ENCODE assay signal across 25 mouse cellular contexts in the genomic region with DNA sequence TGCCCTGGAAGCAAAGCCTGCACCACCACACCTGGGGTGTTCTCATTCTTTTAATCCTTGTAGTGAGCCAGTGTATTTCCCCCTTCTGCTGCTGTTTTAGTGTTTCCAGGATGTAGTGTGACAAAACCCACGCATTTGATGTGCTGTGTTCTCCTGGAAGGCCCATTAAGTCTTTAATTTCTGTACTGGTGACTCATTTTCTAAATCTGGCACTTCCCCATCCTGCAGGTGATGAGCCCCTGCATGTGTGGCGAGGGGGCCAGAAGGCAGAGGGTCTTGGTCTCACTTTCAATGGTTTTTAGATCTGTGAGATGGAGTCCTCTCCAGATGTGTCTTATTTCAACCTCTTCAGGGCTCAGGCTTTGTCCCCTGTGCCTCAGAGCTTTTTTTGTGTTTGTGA. TPM values are rescaled to one million over a fixed set of nuclear protein-coding genes. Genes with fewer than 3 reads are reported as not detected.
DNase-seq lines count a peak whose midpoint lies in the region; ATAC-seq lines count a peak whose summit lies in the region.
"Had no signal": no experiment of that assay in that cellular context is flagged by ENCODE, and none has a peak within 500 bp of the region (broad histone marks: within the 10 kb centered on the region; RNA-seq: fewer than 3 reads in every experiment).

No protein-coding gene starts in this region.

- H3K27ac ChIP-seq in embryonic facial prominence, embryonic 15.5 days (replicated peaks): peak overlapping the region; percentile 11; the same call in 1 of the 2 replicates
- no peak overlapping the region for H3K27ac ChIP-seq in embryonic facial prominence, embryonic 10.5 days (replicated peaks)
- peak overlapping the region; percentile 54; the same call in 1 of the 2 replicates for H3K27ac ChIP-seq in brown adipose tissue, adult 24 weeks (replicated peaks; ENCODE audit: low read depth, low read length)
- H3K27ac ChIP-seq in liver, embryonic 12.5 days: no peak overlapping the region
- H3K27ac ChIP-seq: gastrocnemius, adult 2 months; hindbrain, embryonic 12.5 days; hindbrain, postnatal 0 days had no signal

- WGBS in embryonic facial prominence, embryonic 15.5 days: 76% methylated on average over 2 of the region's 2 CpGs
- 91% methylated on average over 2 of the region's 2 CpGs for WGBS in embryonic facial prominence, embryonic 10.5 days
- 75% methylated on average over 2 of the region's 2 CpGs for WGBS in liver, embryonic 12.5 days (ENCODE audit: insufficient replicate concordance)

- peaks cover 89% of the 10 kb centered on the region for H3K36me3 ChIP-seq in embryonic facial prominence, embryonic 15.5 days
- peaks cover 96% of the 10 kb centered on the region for H3K36me3 ChIP-seq in embryonic facial prominence, embryonic 10.5 days (replicated peaks)
- peaks cover 95% of the 10 kb centered on the region for H3K36me3 ChIP-seq in liver, embryonic 12.5 days

- no peaks in the 10 kb centered on the region for H3K9me3 ChIP-seq in embryonic facial prominence, embryonic 15.5 days (replicated peaks)
- no peaks in the 10 kb centered on the region for H3K9me3 ChIP-seq in embryonic facial prominence, embryonic 10.5 days
- H3K9me3 ChIP-seq in liver, embryonic 12.5 days (replicated peaks): no peaks in the 10 kb centered on the region
- H3K9me3 ChIP-seq: hindbrain, embryonic 12.5 days had no signal

- H3K4me1 ChIP-seq in embryonic facial prominence, embryonic 15.5 days: no peaks in the 10 kb centered on the region
- no peaks in the 10 kb centered on the region for H3K4me1 ChIP-seq in embryonic facial prominence, embryonic 10.5 days
- H3K4me1 ChIP-seq in brown adipose tissue, adult 24 weeks (ENCODE audit: control insufficient read depth, insufficient read depth, insufficient read length, low read length): no peaks in the 10 kb centered on the region
- no peaks in the 10 kb centered on the region for H3K4me1 ChIP-seq in liver, embryonic 12.5 days
- H3K4me1 ChIP-seq: hindbrain, embryonic 12.5 days had no signal

- ATAC-seq in embryonic facial prominence, embryonic 15.5 days (ENCODE audit: insufficient number of reproducible peaks, low FRiP score, low TSS enrichment, low read depth): no peak
- ATAC-seq in liver, embryonic 12.5 days: no peak
- ATAC-seq: activated CD4-positive, CD25-positive, alpha-beta regulatory T cell, adult 4 months; forebrain, embryonic 14.5 days; forebrain, postnatal 0 days; hindbrain, postnatal 0 days; inflammation-experienced regulatory T-cells, adult 6 months; intestine, postnatal 0 days had no signal

- H3K27me3 ChIP-seq in embryonic facial prominence, embryonic 15.5 days: no peaks in the 10 kb centered on the region
- H3K27me3 ChIP-seq in embryonic facial prominence, embryonic 10.5 days (replicated peaks; ENCODE audit: low read depth, poor library complexity, severe bottlenecking): no peaks in the 10 kb centered on the region
- H3K27me3 ChIP-seq in liver, embryonic 12.5 days (replicated peaks): no peaks in the 10 kb centered on the region
- H3K27me3 ChIP-seq: hindbrain, embryonic 12.5 days had no signal

- H3K4me3 ChIP-seq in embryonic facial prominence, embryonic 15.5 days (replicated peaks): no peak overlapping the region
- H3K4me3 ChIP-seq in embryonic facial prominence, embryonic 10.5 days: no peak overlapping the region
- H3K4me3 ChIP-seq in brown adipose tissue, adult 24 weeks (ENCODE audit: insufficient read depth, low read depth, low read length): no peak overlapping the region
- H3K4me3 ChIP-seq in liver, embryonic 12.5 days: no peak overlapping the region
- H3K4me3 ChIP-seq: gastrocnemius, adult 2 months; hindbrain, embryonic 12.5 days had no signal

- no peak for DNase-seq in embryonic facial prominence, embryonic 10.5 days (ENCODE audit: low spot score)
- DNase-seq in A20 (ENCODE audit: low read depth, low spot score): peak; percentile 54
- no peak for DNase-seq in right cerebral cortex, postnatal 36 days (ENCODE audit: low spot score in 2 of 2)
- DNase-seq: adrenal gland, adult 8-10 months; adrenal gland, postnatal 25 days; B cell, adult 2 months; cerebellum, adult 11 months; cerebellum, adult 2 months; cerebellum, postnatal 10 days; cerebellum, postnatal 36 days; embryo, embryonic 11 days; forebrain, postnatal 0 days; gastrocnemius, adult 2 months; gastrocnemius, postnatal 14 days; heart, adult 11 months had no signal

- no peak overlapping the region for H3K4me2 ChIP-seq in embryonic facial prominence, embryonic 15.5 days (replicated peaks)
- H3K4me2 ChIP-seq in liver, embryonic 12.5 days: no peak overlapping the region
- H3K4me2 ChIP-seq: heart, embryonic 11.5 days; hindbrain, embryonic 12.5 days had no signal

- no peak overlapping the region for H3K9ac ChIP-seq in embryonic facial prominence, embryonic 15.5 days
- no peak overlapping the region for H3K9ac ChIP-seq in liver, embryonic 12.5 days
- H3K9ac ChIP-seq: forebrain, postnatal 0 days; hindbrain, embryonic 12.5 days had no signal

RNA-seq across cellular contexts. Expression of a gene that starts 12.7 kb away (rescaled TPM):
- polyA plus RNA-seq in embryonic facial prominence, embryonic 15.5 days (2015; fragmentation: Nextera tagmentation; extraction: Ambion mirVana): 40.1 and 41.5 TPM in 2 replicates
- 53.9 and 57.7 TPM in 2 replicates for polyA plus RNA-seq in embryonic facial prominence, embryonic 10.5 days (2016; fragmentation: Nextera tagmentation; extraction: Ambion mirVana)
- polyA plus RNA-seq in brown adipose tissue, adult 24 weeks (2012; ENCODE audit: insufficient read depth, insufficient read length, missing spikeins): 19.0 and 21.4 TPM in 2 replicates
- 25.9 and 26.9 TPM in 2 replicates for polyA plus RNA-seq in liver, embryonic 12.5 days (2016; fragmentation: Nextera tagmentation; extraction: Ambion mirVana)

RNA-seq across cellular contexts. Expression of a gene that starts 44.2 kb away (rescaled TPM):
- 58.1 and 60.2 TPM in 2 replicates for polyA plus RNA-seq in embryonic facial prominence, embryonic 15.5 days (2015; fragmentation: Nextera tagmentation; extraction: Ambion mirVana)
- 149 and 151 TPM in 2 replicates for polyA plus RNA-seq in embryonic facial prominence, embryonic 10.5 days (2016; fragmentation: Nextera tagmentation; extraction: Ambion mirVana)
- 12.0 and 16.0 TPM in 2 replicates for polyA plus RNA-seq in brown adipose tissue, adult 24 weeks (2012; ENCODE audit: insufficient read depth, insufficient read length, missing spikeins)
- 33.3 and 36.5 TPM in 2 replicates for polyA plus RNA-seq in liver, embryonic 12.5 days (2016; fragmentation: Nextera tagmentation; extraction: Ambion mirVana)

Comparison
In these comparisons a context has a peak if more than half of its experiments do, and no peak if none do; other contexts are left out.
1. H3K27ac ChIP-seq: peak in embryonic facial prominence, embryonic 15.5 days (single experiment) and brown adipose tissue, adult 24 weeks (single experiment); none in embryonic facial prominence, embryonic 10.5 days (single experiment) and liver, embryonic 12.5 days (single experiment).